27 mouse cellular contexts compared by ENCODE assay signal in genomic region chr13:19881772-19882171, GRCm38 (mm10). TPM values are rescaled to one million over a fixed set of nuclear protein-coding genes. Genes with fewer than 3 reads are reported as not detected.
DNase-seq lines count a peak whose midpoint lies in the region; ATAC-seq lines count a peak whose summit lies in the region.
"Had no signal": no experiment of that assay in that cellular context is flagged by ENCODE, and none has a peak within 500 bp of the region (broad histone marks: within the 10 kb centered on the region; RNA-seq: fewer than 3 reads in every experiment).

No protein-coding gene starts in this region.

- peak; percentile 62 for ATAC-seq in common myeloid progenitor, adult 5-6 weeks (replicated peaks; ENCODE audit: low read depth, poor library complexity, severe bottlenecking)
- peak; percentile 12 to 45; a peak in 1 of 4 replicates for ATAC-seq in hematopoietic stem cell, adult 5-6 weeks (replicated peaks in 1 of 2; ENCODE audit: insufficient read depth in 1 of 2, low FRiP score in 2 of 2, low TSS enrichment in 1 of 2, low read depth in 1 of 2, poor library complexity in 2 of 2, severe bottlenecking in 2 of 2)
- peak; percentile 55 for ATAC-seq in megakaryocyte progenitor cell, adult 5-6 weeks (replicated peaks; ENCODE audit: poor library complexity)
- no peak for ATAC-seq in midbrain, embryonic 16.5 days
- ATAC-seq: activated CD4-positive, CD25-positive, alpha-beta regulatory T cell, adult 4 months; forebrain, embryonic 13.5 days; forebrain, embryonic 15.5 days; forebrain, postnatal 0 days; Patski had no signal

- H3K36me3 ChIP-seq in limb, embryonic 10.5 days, result no peaks in the 10 kb centered on the region
- no peaks in the 10 kb centered on the region for H3K36me3 ChIP-seq in midbrain, embryonic 16.5 days (ENCODE audit: control insufficient read depth, insufficient read depth, low read length)
- H3K36me3 ChIP-seq: embryonic facial prominence, embryonic 10.5 days; embryonic facial prominence, embryonic 12.5 days; forebrain, embryonic 15.5 days had no signal

- no peaks in the 10 kb centered on the region for H3K4me1 ChIP-seq in limb, embryonic 10.5 days
- peaks cover 2% of the 10 kb centered on the region; the same call in 1 of the 2 replicates for H3K4me1 ChIP-seq in midbrain, embryonic 16.5 days (ENCODE audit: control insufficient read depth, insufficient read depth, low read length)
- H3K4me1 ChIP-seq: embryonic facial prominence, embryonic 10.5 days; embryonic facial prominence, embryonic 12.5 days; forebrain, embryonic 13.5 days had no signal

- no peaks in the 10 kb centered on the region for H3K9me3 ChIP-seq in limb, embryonic 10.5 days (replicated peaks)
- no peaks in the 10 kb centered on the region for H3K9me3 ChIP-seq in midbrain, embryonic 16.5 days (replicated peaks; ENCODE audit: control insufficient read depth, low read length, poor library complexity, severe bottlenecking)
- H3K9me3 ChIP-seq: embryonic facial prominence, embryonic 10.5 days; embryonic facial prominence, embryonic 12.5 days; forebrain, embryonic 13.5 days; forebrain, embryonic 15.5 days had no signal

- no peak overlapping the region for H3K9ac ChIP-seq in midbrain, embryonic 16.5 days (ENCODE audit: low read depth, low read length)
- H3K9ac ChIP-seq: embryonic facial prominence, embryonic 12.5 days; forebrain, embryonic 13.5 days; forebrain, embryonic 15.5 days; forebrain, postnatal 0 days had no signal

- H3K27me3 ChIP-seq in limb, embryonic 10.5 days (ENCODE audit: low read depth, poor library complexity, severe bottlenecking), result no peaks in the 10 kb centered on the region
- no peaks in the 10 kb centered on the region for H3K27me3 ChIP-seq in midbrain, embryonic 16.5 days (ENCODE audit: control insufficient read depth, insufficient read depth, low read depth, low read length)
- H3K27me3 ChIP-seq: embryonic facial prominence, embryonic 12.5 days; forebrain, embryonic 13.5 days; forebrain, embryonic 15.5 days; Patski had no signal

- H3K27ac ChIP-seq in limb, embryonic 10.5 days, result no peak overlapping the region
- H3K27ac ChIP-seq in midbrain, embryonic 16.5 days (ENCODE audit: low read length), result no peak overlapping the region
- H3K27ac ChIP-seq: embryonic facial prominence, embryonic 10.5 days; embryonic facial prominence, embryonic 12.5 days; forebrain, embryonic 13.5 days; forebrain, embryonic 15.5 days had no signal

- H3K4me2 ChIP-seq in midbrain, embryonic 16.5 days (ENCODE audit: low read length), result no peak overlapping the region
- H3K4me2 ChIP-seq: embryonic facial prominence, embryonic 12.5 days; forebrain, embryonic 13.5 days; forebrain, embryonic 15.5 days had no signal

- DNase-seq in 416B (ENCODE audit: low read depth) (peak; percentile 25), MN1 (ENCODE audit: low spot score) (no peak)
- no peak for DNase-seq in limb, embryonic 10.5 days (ENCODE audit: low spot score)
- DNase-seq: adrenal gland, adult 8-10 months; adrenal gland, postnatal 14 days; adrenal gland, postnatal 36 days; cerebellum, adult 11 months; cerebellum, adult 18-20 months; cerebellum, adult 8-10 months; cerebellum, adult 9-11 months; cerebellum, postnatal 14 days; cerebellum, postnatal 36 days; forebrain, postnatal 0 days had no signal

- WGBS in limb, embryonic 10.5 days, result 90% methylated on average over 5 of the region's 5 CpGs
- WGBS in midbrain, embryonic 16.5 days, result 93% methylated on average over 5 of the region's 5 CpGs

- H3K4me3 ChIP-seq in limb, embryonic 10.5 days, result no peak overlapping the region
- H3K4me3 ChIP-seq in midbrain, embryonic 16.5 days (ENCODE audit: low read depth, low read length), result no peak overlapping the region
- H3K4me3 ChIP-seq: embryonic facial prominence, embryonic 10.5 days; embryonic facial prominence, embryonic 12.5 days; forebrain, embryonic 13.5 days; forebrain, embryonic 15.5 days had no signal

RNA-seq across cellular contexts. Expression of gene Gpr141, which starts 57.7 kb away (rescaled TPM):
- 2.8 and 2.9 TPM in 2 replicates for total RNA-seq in common myeloid progenitor, adult 5-6 weeks (2017)
- total RNA-seq in hematopoietic stem cell, adult 5-6 weeks (2017), result 5.3 and 14.3 TPM in 2 replicates
- 18.1 and 20.8 TPM in 2 replicates for total RNA-seq in megakaryocyte progenitor cell, adult 5-6 weeks (2015)
- 24.5 and 24.9 TPM in 2 replicates for total RNA-seq in megakaryocyte progenitor cell, adult 5-6 weeks (2017)
- 0.04 TPM in 1 of 2 replicates, not detected in the other for polyA plus RNA-seq in limb, embryonic 10.5 days (2016; fragmentation: Nextera tagmentation; extraction: Ambion mirVana)
- 0.19 TPM in 1 of 2 replicates, not detected in the other for polyA plus RNA-seq in midbrain, embryonic 16.5 days (2015; fragmentation: Nextera tagmentation; extraction: Ambion mirVana)
- total RNA-seq: ES-E14, MEL had no signal
- polyA plus RNA-seq: activated CD4-positive, CD25-positive, alpha-beta regulatory T cell, adult 4 months; cortical plate, adult 2 months; forebrain, embryonic 11.5 days; forebrain, embryonic 13.5 days; forebrain, postnatal 0 days; Patski had no signal
